8 mouse cellular contexts compared by ENCODE assay signal in genomic region chr8:105900180-105900940, GRCm38 (mm10). TPM values are rescaled to one million over a fixed set of nuclear protein-coding genes. Genes with fewer than 3 reads are reported as not detected.
DNase-seq lines count a peak whose midpoint lies in the region; ATAC-seq and TF ChIP-seq lines count a peak whose summit lies in the region.

TSS of gene Pskh1 (plus strand) at chr8:105900441.

- peak within 1 kb of the TSS; percentile 99 for H3K9ac ChIP-seq in embryonic facial prominence, embryonic 14.5 days (ENCODE audit: low read depth, low read length)
- H3K9ac ChIP-seq in heart, adult 2 months (ENCODE audit: low read depth, low read length), result peak within 1 kb of the TSS; percentile 97
- H3K9ac ChIP-seq in limb, embryonic 13.5 days, result peak within 1 kb of the TSS; percentile 99
- H3K9ac ChIP-seq in midbrain, embryonic 16.5 days (ENCODE audit: low read depth, low read length), result peak within 1 kb of the TSS; percentile 94

- no peak for TF ChIP-seq EP300 in heart, adult 2 months (IDR thresholded peaks at IDR 0.05; ENCODE audit: insufficient read depth, low read depth, low read length)

- H3K36me3 ChIP-seq in embryonic facial prominence, embryonic 14.5 days (ENCODE audit: control insufficient read depth, insufficient read depth, low read length), result 0 out of 2 replicates have a peak, but pooled peaks cover 5% of the 10 kb centered on the region
- no peaks in the 10 kb centered on the region for H3K36me3 ChIP-seq in heart, adult 2 months (ENCODE audit: control insufficient read depth, insufficient read depth, low read length)
- peaks cover 10% of the 10 kb centered on the region; the same call in 1 of the 2 replicates for H3K36me3 ChIP-seq in limb, embryonic 13.5 days
- no peaks in the 10 kb centered on the region for H3K36me3 ChIP-seq in midbrain, embryonic 16.5 days (ENCODE audit: control insufficient read depth, insufficient read depth, low read length)

- no peaks in the 10 kb centered on the region for H3K9me3 ChIP-seq in embryonic facial prominence, embryonic 14.5 days (ENCODE audit: control insufficient read depth, low read length)
- H3K9me3 ChIP-seq in limb, embryonic 13.5 days, result no peaks in the 10 kb centered on the region
- no peaks in the 10 kb centered on the region for H3K9me3 ChIP-seq in midbrain, embryonic 16.5 days (replicated peaks; ENCODE audit: control insufficient read depth, low read length, poor library complexity, severe bottlenecking)

- peak within 1 kb of the TSS; percentile 85 for H3K4me3 ChIP-seq in embryonic facial prominence, embryonic 14.5 days (ENCODE audit: low read depth, low read length)
- H3K4me3 ChIP-seq in heart, adult 2 months, result peak within 1 kb of the TSS; percentile 99
- peak within 1 kb of the TSS; percentile 95 for H3K4me3 ChIP-seq in limb, embryonic 13.5 days
- H3K4me3 ChIP-seq in midbrain, embryonic 16.5 days (ENCODE audit: low read depth, low read length), result peak within 1 kb of the TSS; percentile 80

- H3K27me3 ChIP-seq in embryonic facial prominence, embryonic 14.5 days (replicated peaks; ENCODE audit: control insufficient read depth, insufficient read depth, low read length), result no peaks in the 10 kb centered on the region
- no peaks in the 10 kb centered on the region for H3K27me3 ChIP-seq in heart, adult 2 months (ENCODE audit: control insufficient read depth, insufficient read depth, low read length)
- H3K27me3 ChIP-seq in limb, embryonic 13.5 days, result no peaks in the 10 kb centered on the region
- no peaks in the 10 kb centered on the region for H3K27me3 ChIP-seq in midbrain, embryonic 16.5 days (ENCODE audit: control insufficient read depth, insufficient read depth, low read depth, low read length)

- ATAC-seq in embryonic facial prominence, embryonic 14.5 days (ENCODE audit: low read depth), result peak; percentile 94
- peak; percentile 95 for ATAC-seq in limb, embryonic 13.5 days (ENCODE audit: low FRiP score, low read depth)
- ATAC-seq in midbrain, embryonic 16.5 days, result peak; percentile 91

- peaks cover 6% of the 10 kb centered on the region for H3K4me1 ChIP-seq in embryonic facial prominence, embryonic 14.5 days (ENCODE audit: control insufficient read depth, insufficient read depth, low read length)
- 0 out of 2 replicates have a peak, but pooled peaks cover 1% of the 10 kb centered on the region for H3K4me1 ChIP-seq in heart, adult 2 months (ENCODE audit: control insufficient read depth, insufficient read depth, low read length)
- H3K4me1 ChIP-seq in limb, embryonic 13.5 days, result peaks cover 12% of the 10 kb centered on the region
- H3K4me1 ChIP-seq in midbrain, embryonic 16.5 days (ENCODE audit: control insufficient read depth, insufficient read depth, low read length), result peaks cover 10% of the 10 kb centered on the region

- peak; percentile 28; the same call in 1 of the 2 replicates for TF ChIP-seq CTCF in heart, adult 2 months (IDR thresholded peaks at IDR 0.05)

- intact Hi-C loops in heart, adult 2 months (cut with DNase I), result loop anchor here (2.0 to 5.0 kb wide), 3 partner anchors 36 to 200 kb away; partner anchors contain the start of genes Acd, Ddx28 and Pard6a

- TF ChIP-seq POLR2A in heart, adult 2 months (IDR thresholded peaks at IDR 0.05; ENCODE audit: insufficient read depth, low read depth, low read length), result peak; percentile 63; the same call in 1 of the 2 replicates

- DNase-seq in 3T3-L1 (ENCODE audit: low read depth, low spot score), result peak; percentile 97
- DNase-seq in adrenal gland, postnatal 4 days (ENCODE audit: low spot score in 2 of 2), result peak; percentile 82 to 86
- peak; percentile 97 for DNase-seq in embryonic facial prominence, embryonic 14.5 days (ENCODE audit: low spot score)
- DNase-seq in heart, adult 2 months, result peak; percentile 94 to 97
- peak; percentile 84 to 91 for DNase-seq in kidney, adult 8-10 months
- peak; percentile 93 to 94 for DNase-seq in spleen, postnatal 10 days (ENCODE audit: low spot score in 2 of 2)

- peaks cover 1% of the 10 kb centered on the region; the same call in 1 of the 2 replicates for H3K79me2 ChIP-seq in heart, adult 2 months (replicated peaks; ENCODE audit: control insufficient read depth, insufficient read depth, low read length)

- WGBS in embryonic facial prominence, embryonic 14.5 days, result under 1% methylated on average over 34 of the region's 68 CpGs
- under 1% methylated on average over 68 of the region's 68 CpGs for WGBS in heart, adult 2 months
- WGBS in limb, embryonic 13.5 days, result under 1% methylated on average over 66 of the region's 68 CpGs
- under 1% methylated on average over 66 of the region's 68 CpGs for WGBS in midbrain, embryonic 16.5 days

- H3K4me2 ChIP-seq in embryonic facial prominence, embryonic 14.5 days (ENCODE audit: low read depth, low read length), result peak within 1 kb of the TSS; percentile 66
- H3K4me2 ChIP-seq in limb, embryonic 13.5 days (replicated peaks), result peak within 1 kb of the TSS; percentile 89
- peak within 1 kb of the TSS; percentile 86 for H3K4me2 ChIP-seq in midbrain, embryonic 16.5 days (ENCODE audit: low read length)

- peak within 1 kb of the TSS; percentile 92 for H3K27ac ChIP-seq in embryonic facial prominence, embryonic 14.5 days (replicated peaks; ENCODE audit: low read depth, low read length)
- H3K27ac ChIP-seq in heart, adult 2 months, result peak within 1 kb of the TSS; percentile 91
- peak within 1 kb of the TSS; percentile 89 for H3K27ac ChIP-seq in limb, embryonic 13.5 days
- H3K27ac ChIP-seq in midbrain, embryonic 16.5 days (ENCODE audit: low read length), result peak within 1 kb of the TSS; percentile 86

RNA-seq across cellular contexts. Expression of gene Pskh1, which starts in this region (rescaled TPM):
- 10 to 100 TPM; 44.3 to 48.7 TPM for total RNA-seq in adrenal gland, postnatal 4 days (2021)
- polyA plus RNA-seq in embryonic facial prominence, embryonic 14.5 days (2014; fragmentation: Nextera tagmentation; extraction: Ambion mirVana), result 26.1 and 34.0 TPM in 2 replicates
- total RNA-seq in heart, adult 2 months (2021), result 10 to 100 TPM; 16.5 to 20.8 TPM
- 28.7 and 39.7 TPM in 2 replicates for polyA plus RNA-seq in heart, adult 2 months (2012; rRNA removed)
- polyA plus RNA-seq in limb, embryonic 13.5 days (2015; fragmentation: Nextera tagmentation; extraction: Ambion mirVana), result 45.9 and 46.2 TPM in 2 replicates
- polyA plus RNA-seq in midbrain, embryonic 16.5 days (2015; fragmentation: Nextera tagmentation; extraction: Ambion mirVana), result 10.6 and 10.8 TPM in 2 replicates

Comparison
In these comparisons a context has a peak if more than half of its experiments do, and no peak if none do; other contexts are left out.
1. Peak in every context shown above with its lines: DNase-seq, ATAC-seq, H3K4me3 ChIP-seq and H3K27ac ChIP-seq.